Mouse (Mus musculus): ENCODE measurements around the gene Paqr8.
A peak's percentile ranks its signal among the peaks of the same experiment; 100 is the strongest.
"Not testable (repeated sequence)": the region's sequence is repeated elsewhere in the genome, so short reads cannot be mapped to it uniquely, and the experiment has no call there.

The Paqr8 gene

GRCm38 (mm10) chr1:20912527-20913171 lies 22.2 kb downstream of the Paqr8 start:
- DNase-seq, result no peak

- DNase-seq, result no peak
Measured at GRCm38 (mm10) chr1:20914769-20915168, 24.4 kb downstream of the Paqr8 start.

GRCm38 (mm10) chr1:20915608-20916007 lies 25.2 kb downstream of the Paqr8 start:
- DNase-seq, result no peak

GRCm38 (mm10) chr1:20917496-20918050 lies 27.2 kb downstream of the Paqr8 start:
- DNase-seq, result no peak

- no peak for DNase-seq
Measured at GRCm38 (mm10) chr1:20919728-20920127, 29.3 kb downstream of the Paqr8 start.

- DNase-seq, result no peak
Measured at GRCm38 (mm10) chr1:20921081-20921528, 30.7 kb downstream of the Paqr8 start.

GRCm38 (mm10) chr1:20922612-20923399 lies 32.4 kb downstream of the Paqr8 start:
- DNase-seq, result peak; percentile 50

GRCm38 (mm10) chr1:20925324-20925723 lies 34.9 kb downstream of the Paqr8 start:
- DNase-seq, result not testable (repeated sequence)

- DNase-seq, result no peak
Measured at GRCm38 (mm10) chr1:20925926-20926325, 35.5 kb downstream of the Paqr8 start.

GRCm38 (mm10) chr1:20926376-20926775 lies 36.0 kb downstream of the Paqr8 start:
- DNase-seq, result no peak

- DNase-seq, result no peak
Measured at GRCm38 (mm10) chr1:20928487-20928886, 38.1 kb downstream of the Paqr8 start.

GRCm38 (mm10) chr1:20933457-20933856 lies 43.1 kb downstream of the Paqr8 start:
- peak; percentile 74 for DNase-seq

- DNase-seq, result peak; percentile 22
Measured at GRCm38 (mm10) chr1:20935106-20935505, 44.7 kb downstream of the Paqr8 start.

- DNase-seq, result peak; percentile 75
Measured at GRCm38 (mm10) chr1:20939046-20939445, 48.6 kb downstream of the Paqr8 start.

- DNase-seq, result peak; percentile 66
Measured at GRCm38 (mm10) chr1:20940151-20940550, 49.7 kb downstream of the Paqr8 start.

- DNase-seq, result no peak
Measured at GRCm38 (mm10) chr1:20941322-20941721, 50.9 kb downstream of the Paqr8 start.

- no peak for DNase-seq
Measured at GRCm38 (mm10) chr1:20941857-20942256, 51.5 kb downstream of the Paqr8 start.

- DNase-seq, result no peak
Measured at GRCm38 (mm10) chr1:20943016-20943415, 52.6 kb downstream of the Paqr8 start.

- peak; percentile 96 for DNase-seq
Measured at GRCm38 (mm10) chr1:20951300-20951763, 60.9 kb downstream of the Paqr8 start, which contains the start of gene Efhc1. Efhc1 (plus strand) TSS chr1:20951626.

- DNase-seq, result no peak
Measured at GRCm38 (mm10) chr1:20951799-20952198, 61.4 kb downstream of the Paqr8 start.

GRCm38 (mm10) chr1:20954876-20955275 lies 64.5 kb downstream of the Paqr8 start:
- DNase-seq, result no peak

- no peak for DNase-seq
Measured at GRCm38 (mm10) chr1:20969642-20970041, 79.2 kb downstream of the Paqr8 start.

- DNase-seq, result no peak
Measured at GRCm38 (mm10) chr1:20973389-20973788, 83.0 kb downstream of the Paqr8 start.
